Mouse (Mus musculus): Measurements from ENCODE around the gene Fam222a. TPM values are rescaled to one million over a fixed set of nuclear protein-coding genes. Genes with fewer than 3 reads are reported as not detected.

Fam222a gene
- total RNA-seq, 2 experiments from 2014 or later: 10.0 to 12.6 TPM

GRCm38 (mm10) chr5:114579714-114580357 is 12.0 kb downstream of the Fam222a start:
- intact Hi-C loops (cut with DNase I): no loop called here
- DNase-seq (ENCODE audit: low spot score in 2 of 2): peak; percentile 34 to 39

GRCm38 (mm10) chr5:114581486-114581885 is 13.7 kb downstream of the Fam222a start:
- no peak for DNase-seq (ENCODE audit: low spot score in 2 of 2)
- intact Hi-C loops (cut with DNase I): no loop called here

- intact Hi-C loops (cut with DNase I): no loop called here
Measured at GRCm38 (mm10) chr5:114583046-114583445, 15.2 kb downstream of the Fam222a start.

GRCm38 (mm10) chr5:114583490-114584175 is 15.8 kb downstream of the Fam222a start:
- intact Hi-C loops (cut with DNase I): no loop called here
- no peak for DNase-seq (ENCODE audit: low spot score in 2 of 2)

More at GRCm38 (mm10) chr5:114583046-114583445, 15.2 kb downstream of the Fam222a start:
- DNase-seq (ENCODE audit: low spot score in 2 of 2): no peak

- DNase-seq (ENCODE audit: low spot score in 2 of 2): no peak
- intact Hi-C loops (cut with DNase I): no loop called here
Measured at GRCm38 (mm10) chr5:114584293-114585104, 16.7 kb downstream of the Fam222a start.

- intact Hi-C loops (cut with DNase I): no loop called here
- DNase-seq (ENCODE audit: low spot score in 2 of 2): no peak
Measured at GRCm38 (mm10) chr5:114585682-114586081, 17.9 kb downstream of the Fam222a start.

- no peak for DNase-seq (ENCODE audit: low spot score in 2 of 2)
- intact Hi-C loops (cut with DNase I): no loop called here
Measured at GRCm38 (mm10) chr5:114587908-114588307, 20.1 kb downstream of the Fam222a start.

GRCm38 (mm10) chr5:114588416-114588815 is 20.6 kb downstream of the Fam222a start:
- intact Hi-C loops (cut with DNase I): no loop called here
- DNase-seq (ENCODE audit: low spot score in 2 of 2): no peak

GRCm38 (mm10) chr5:114589026-114589425 is 21.2 kb downstream of the Fam222a start:
- intact Hi-C loops (cut with DNase I): no loop called here
- no peak for DNase-seq (ENCODE audit: low spot score in 2 of 2)

- DNase-seq (ENCODE audit: low spot score in 2 of 2): no peak
- intact Hi-C loops (cut with DNase I): no loop called here
Measured at GRCm38 (mm10) chr5:114589454-114589853, 21.6 kb downstream of the Fam222a start.

- DNase-seq (ENCODE audit: low spot score in 2 of 2): no peak
- intact Hi-C loops (cut with DNase I): no loop called here
Measured at GRCm38 (mm10) chr5:114590043-114590913, 22.5 kb downstream of the Fam222a start.

- no peak for DNase-seq (ENCODE audit: low spot score in 2 of 2)
- intact Hi-C loops (cut with DNase I): no loop called here
Measured at GRCm38 (mm10) chr5:114591151-114591561, 23.3 kb downstream of the Fam222a start.

- DNase-seq (ENCODE audit: low spot score in 2 of 2): no peak
- intact Hi-C loops (cut with DNase I): no loop called here
Measured at GRCm38 (mm10) chr5:114592463-114593160, 24.8 kb downstream of the Fam222a start.

- intact Hi-C loops (cut with DNase I): no loop called here
- no peak for DNase-seq (ENCODE audit: low spot score in 2 of 2)
Measured at GRCm38 (mm10) chr5:114593161-114593821, 25.5 kb downstream of the Fam222a start.

GRCm38 (mm10) chr5:114593949-114594348 is 26.1 kb downstream of the Fam222a start:
- no peak for DNase-seq (ENCODE audit: low spot score in 2 of 2)
- intact Hi-C loops (cut with DNase I): no loop called here

- intact Hi-C loops (cut with DNase I): no loop called here
- no peak for DNase-seq (ENCODE audit: low spot score in 2 of 2)
Measured at GRCm38 (mm10) chr5:114594741-114595241, 27.0 kb downstream of the Fam222a start.

- no peak for DNase-seq (ENCODE audit: low spot score in 2 of 2)
- intact Hi-C loops (cut with DNase I): no loop called here
Measured at GRCm38 (mm10) chr5:114596604-114597003, 28.8 kb downstream of the Fam222a start.

GRCm38 (mm10) chr5:114597222-114597621 is 29.4 kb downstream of the Fam222a start:
- intact Hi-C loops (cut with DNase I): no loop called here
- no peak for DNase-seq (ENCODE audit: low spot score in 2 of 2)
